Mouse (Mus musculus): ENCODE measurements around the gene Abhd17a. TPM values are rescaled to one million over a fixed set of nuclear protein-coding genes. Genes with fewer than 3 reads are reported as not detected.

Abhd17a gene
- total and polyA plus RNA-seq, 3 experiments, result 37.2 to 49.1 (median 48.0) TPM

DNA sequence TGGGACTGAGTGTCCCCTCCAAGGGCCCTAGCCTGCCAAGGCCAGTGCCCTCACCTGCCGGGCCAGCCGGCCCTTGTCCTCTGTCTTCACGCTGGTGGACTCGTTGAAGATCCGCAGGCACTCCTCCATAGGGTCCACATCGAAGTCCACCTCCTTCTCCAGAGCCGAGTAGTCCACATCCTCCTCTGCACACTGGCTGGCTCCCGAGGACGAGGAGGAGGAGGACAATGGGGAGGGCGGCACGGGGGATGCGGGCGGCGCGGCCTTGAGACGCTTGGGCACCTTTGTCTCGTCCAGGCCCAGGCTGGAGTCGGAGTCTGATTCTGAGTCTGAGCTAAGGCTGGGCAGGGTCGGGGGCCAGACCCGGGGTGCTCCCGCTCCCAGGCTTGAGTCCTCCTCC lies 40.9 kb downstream of the Abhd17a start:
- H3K36me3 ChIP-seq (replicated peaks in 1 of 2; ENCODE audit: control insufficient read depth in 1 of 2, insufficient read depth in 1 of 2, low read length in 1 of 2), result peaks cover 63 to 94% of the 10 kb centered on the region in 2 experiments
- no peak for DNase-seq (ENCODE audit: extremely low read depth)
- no peak overlapping the region for H3K4me2 ChIP-seq (ENCODE audit: insufficient read depth, low read depth, poor library complexity, severe bottlenecking)
- no peaks in the 10 kb centered on the region for H3K27me3 ChIP-seq (replicated peaks)
- dilution Hi-C loops (cut with MboI; ENCODE audit: extremely low pct_ligation_motif_present, extremely low pct_unique_long_range_greater_than_20kb, low sequenced_read_pairs) (no loop called here), in situ Hi-C loops (cut with MboI; ENCODE audit: low pct_ligation_motif_present, low pct_unique_long_range_greater_than_20kb, low sequenced_read_pairs) (no loop called here)
- H3K9ac ChIP-seq (ENCODE audit: insufficient read depth, low read depth), result no peak overlapping the region
- H3K4me3 ChIP-seq (replicated peaks in 1 of 3; ENCODE audit: low read depth in 2 of 3, low read length in 2 of 3, poor library complexity in 1 of 3), result no peak overlapping the region
- H3K9me3 ChIP-seq (replicated peaks; ENCODE audit: low read length), result no peaks in the 10 kb centered on the region
- H3K4me1 ChIP-seq (ENCODE audit: control insufficient read depth in 1 of 2, insufficient read depth in 2 of 2), result peaks cover 0 to 6% of the 10 kb centered on the region in 2 experiments; a peak in 2 of 4 replicates
- TF ChIP-seq TBP (conservative IDR thresholded peaks at IDR 0.05; ENCODE audit: low read depth, low read length) (no peak), NELFE (IDR thresholded peaks at IDR 0.05; ENCODE audit: low read depth, low read length) (no peak), SIN3A (IDR thresholded peaks at IDR 0.05; ENCODE audit: low read length) (no peak), CTCF (conservative IDR thresholded peaks at IDR 0.05 in 1 of 2, IDR thresholded peaks at IDR 0.05 in 1 of 2; ENCODE audit: low read depth in 2 of 2, low read length in 2 of 2) (no peak), MXI1 (IDR thresholded peaks at IDR 0.05; ENCODE audit: low read depth, low read length) (no peak), EP300 (IDR thresholded peaks at IDR 0.05; ENCODE audit: low read length) (no peak), TCF12 (IDR thresholded peaks at IDR 0.05; ENCODE audit: low read depth, low read length) (no peak), MAFK (IDR thresholded peaks at IDR 0.05; ENCODE audit: insufficient replicate concordance, low read length) (no peak), KAT2A (IDR thresholded peaks at IDR 0.05; ENCODE audit: insufficient replicate concordance, low read length) (no peak), POLR2A (IDR thresholded peaks at IDR 0.05; ENCODE audit: low read depth, low read length) (no peak), ZNF384 (IDR thresholded peaks at IDR 0.05; ENCODE audit: low read depth, low read length) (no peak), ETS1 (conservative IDR thresholded peaks at IDR 0.05; ENCODE audit: low read depth, low read length) (no peak), CHD2 (IDR thresholded peaks at IDR 0.05; ENCODE audit: low read length) (no peak), UBTF (IDR thresholded peaks at IDR 0.05; ENCODE audit: low read depth, low read length) (no peak), CHD1 (IDR thresholded peaks at IDR 0.05; ENCODE audit: low read depth, low read length) (no peak), GABPA (IDR thresholded peaks at IDR 0.05; ENCODE audit: insufficient replicate concordance, low read depth, low read length) (no peak), NRF1 (IDR thresholded peaks at IDR 0.05; ENCODE audit: low read depth, low read length) (no peak), JUND (conservative IDR thresholded peaks at IDR 0.05; ENCODE audit: low read depth, low read length) (no peak), RCOR1 (conservative IDR thresholded peaks at IDR 0.05; ENCODE audit: low read depth, low read length) (no peak), MAZ (IDR thresholded peaks at IDR 0.05; ENCODE audit: low read depth, low read length) (no peak)
- H3K27ac ChIP-seq (ENCODE audit: insufficient read depth, low read depth), result no peak overlapping the region
- H3K79me2 ChIP-seq (replicated peaks; ENCODE audit: control insufficient read depth, extremely low read depth, insufficient read depth, poor library complexity, severe bottlenecking), result peaks cover 10% of the 10 kb centered on the region

DNA sequence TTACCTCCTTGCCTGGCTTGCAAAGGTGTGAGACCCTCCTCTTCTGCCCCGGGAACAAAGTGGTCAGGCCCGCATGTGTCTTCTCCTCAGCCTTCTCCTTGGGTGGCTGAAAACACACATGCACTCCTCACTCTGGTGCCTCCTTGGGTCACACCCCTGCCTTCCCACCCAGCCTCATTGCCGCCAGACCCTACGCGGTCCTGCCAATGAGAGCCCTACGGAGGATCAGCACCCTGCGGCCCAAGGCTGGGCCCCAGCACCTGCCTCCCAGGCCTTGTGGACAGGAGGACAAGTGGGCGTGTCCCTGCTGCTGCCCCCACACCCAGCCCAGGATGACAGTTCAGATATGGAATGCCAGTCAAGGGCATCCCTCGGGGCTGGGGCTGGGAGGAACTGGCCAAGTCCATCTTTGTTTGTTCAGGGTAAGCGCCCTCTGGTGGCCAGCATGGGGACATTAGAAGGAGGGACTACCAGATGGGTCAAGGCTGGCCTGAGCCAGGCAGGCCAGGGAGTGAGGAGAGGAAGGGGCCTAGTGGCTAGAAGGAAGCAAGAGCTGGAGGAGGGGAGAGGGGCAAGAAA lies 41.6 kb downstream of the Abhd17a start:
- peaks cover 71 to 94% of the 10 kb centered on the region in 2 experiments for H3K36me3 ChIP-seq (replicated peaks in 1 of 2; ENCODE audit: control insufficient read depth in 1 of 2, insufficient read depth in 1 of 2, low read length in 1 of 2)
- in situ Hi-C loops (cut with MboI; ENCODE audit: low pct_ligation_motif_present, low pct_unique_long_range_greater_than_20kb, low sequenced_read_pairs), result no loop called here
- TF ChIP-seq SMC3 (IDR thresholded peaks at IDR 0.05; ENCODE audit: low read depth, low read length) (peak; percentile 71), RAD21 (IDR thresholded peaks at IDR 0.05; ENCODE audit: low read depth, low read length) (peak; percentile 10), CTCF (conservative IDR thresholded peaks at IDR 0.05 in 1 of 2, IDR thresholded peaks at IDR 0.05 in 1 of 2; ENCODE audit: low read depth in 2 of 2, low read length in 2 of 2) (peak; percentile 10 to 70; a peak in 2 of 4 replicates), IRF4 (IDR thresholded peaks at IDR 0.05; ENCODE audit: low read depth, low read length) (0 out of 2 replicates have a peak, but pooled peaks have one; percentile 14), ZNF384 (IDR thresholded peaks at IDR 0.05; ENCODE audit: low read depth, low read length) (no peak), SIN3A (IDR thresholded peaks at IDR 0.05; ENCODE audit: low read length) (no peak)
- no peaks in the 10 kb centered on the region for H3K9me3 ChIP-seq (replicated peaks; ENCODE audit: low read length)
- H3K4me1 ChIP-seq (ENCODE audit: control insufficient read depth in 1 of 2, insufficient read depth in 2 of 2), result peaks cover 0 to 6% of the 10 kb centered on the region in 2 experiments; a peak in 2 of 4 replicates
- peaks cover 9% of the 10 kb centered on the region; the same call in 1 of the 2 replicates for H3K79me2 ChIP-seq (replicated peaks; ENCODE audit: control insufficient read depth, extremely low read depth, insufficient read depth, poor library complexity, severe bottlenecking)
- no peak overlapping the region for H3K4me2 ChIP-seq (ENCODE audit: insufficient read depth, low read depth, poor library complexity, severe bottlenecking)
- no peak overlapping the region for H3K4me3 ChIP-seq (replicated peaks in 1 of 3; ENCODE audit: low read depth in 2 of 3, low read length in 2 of 3, poor library complexity in 1 of 3)
- H3K9ac ChIP-seq (ENCODE audit: insufficient read depth, low read depth), result no peak overlapping the region
- DNase-seq (ENCODE audit: extremely low read depth), result peak; percentile 30
- dilution Hi-C loops (cut with MboI; ENCODE audit: extremely low pct_ligation_motif_present, extremely low pct_unique_long_range_greater_than_20kb, low sequenced_read_pairs), result no loop called here
- no peaks in the 10 kb centered on the region for H3K27me3 ChIP-seq (replicated peaks)
- H3K27ac ChIP-seq (ENCODE audit: insufficient read depth, low read depth), result no peak overlapping the region

Data from CH12.LX (cell line).